Mouse (Mus musculus): ENCODE data around the gene Gm12169. TPM values are rescaled to one million over a fixed set of nuclear protein-coding genes. Genes with fewer than 3 reads are reported as not detected.

Gm12169 gene
- total and polyA plus RNA-seq, 3 experiments = not detected

DNA sequence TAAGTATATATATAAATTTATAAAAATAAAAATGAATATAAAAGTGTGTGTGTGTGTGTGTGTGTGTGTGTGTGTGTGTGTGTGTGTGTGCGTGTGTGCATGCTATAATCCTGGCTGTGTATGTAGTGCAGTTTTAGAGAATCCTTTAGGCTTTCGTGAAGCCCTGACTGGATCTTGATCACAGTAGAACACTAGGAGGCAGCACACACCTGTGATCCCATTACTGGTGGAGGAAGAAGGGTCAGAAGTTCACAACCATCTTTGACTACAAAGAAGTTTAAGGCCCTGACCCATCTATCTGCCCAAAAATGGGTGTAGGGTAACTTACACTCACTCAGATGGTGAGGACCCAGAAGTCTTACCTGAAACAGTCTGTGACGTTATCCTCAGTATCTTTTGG, 1.3 kb upstream of the Gm12169 start (continued):
- no peak for TF ChIP-seq MXI1 (IDR thresholded peaks at IDR 0.05; ENCODE audit: low read depth, low read length)
- no peak for TF ChIP-seq RCOR1 (conservative IDR thresholded peaks at IDR 0.05; ENCODE audit: low read depth, low read length)
- TF ChIP-seq HCFC1 (IDR thresholded peaks at IDR 0.05; ENCODE audit: low read depth, low read length) = no peak
- TF ChIP-seq USF1 (IDR thresholded peaks at IDR 0.05; ENCODE audit: low read depth, low read length) = no peak
- TF ChIP-seq NRF1 (IDR thresholded peaks at IDR 0.05; ENCODE audit: low read depth, low read length) = no peak
- TF ChIP-seq EP300 (IDR thresholded peaks at IDR 0.05; ENCODE audit: low read length) = no peak
- no peak for TF ChIP-seq JUN (IDR thresholded peaks at IDR 0.05; ENCODE audit: insufficient read depth, low read depth, low read length)
- no peak for TF ChIP-seq MAX (IDR thresholded peaks at IDR 0.05; ENCODE audit: low read length)
- 0 out of 2 replicates have a peak, but pooled peaks have one; percentile 11 for TF ChIP-seq JUND (conservative IDR thresholded peaks at IDR 0.05; ENCODE audit: low read depth, low read length)

DNA sequence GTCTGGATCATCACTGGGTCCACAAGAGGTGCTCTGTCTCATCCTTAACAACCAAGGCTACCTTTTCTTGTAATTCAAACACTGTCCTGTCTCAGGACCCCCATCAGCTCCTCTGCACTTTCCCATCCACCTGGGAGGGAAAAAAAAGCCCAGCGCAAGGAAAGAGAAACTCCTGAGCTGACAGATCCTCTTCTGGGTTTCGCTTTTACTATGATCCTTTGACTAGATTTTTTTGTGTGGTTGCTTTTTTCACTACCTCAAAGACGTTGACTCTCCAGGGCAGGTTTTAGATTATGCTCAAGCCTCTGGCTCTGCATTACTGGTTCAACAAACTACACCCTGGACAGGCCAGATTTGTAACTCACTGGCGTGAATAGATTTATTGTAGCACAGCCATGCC, 6.1 kb downstream of the Gm12169 start:
- TF ChIP-seq MEF2A (IDR thresholded peaks at IDR 0.05; ENCODE audit: borderline replicate concordance, low read depth, low read length) = peak; percentile 37; the same call in 1 of the 2 replicates
- peak; percentile 93 for TF ChIP-seq ZNF384 (IDR thresholded peaks at IDR 0.05; ENCODE audit: low read depth, low read length)
- TF ChIP-seq MAFK (IDR thresholded peaks at IDR 0.05; ENCODE audit: insufficient replicate concordance, low read length) = peak; percentile 73; the same call in 1 of the 2 replicates
- TF ChIP-seq BHLHE40 (IDR thresholded peaks at IDR 0.05; ENCODE audit: low read depth, low read length) = peak; percentile 32; the same call in 1 of the 2 replicates
- TF ChIP-seq JUND (conservative IDR thresholded peaks at IDR 0.05; ENCODE audit: low read depth, low read length) = peak; percentile 65
- peak; percentile 82; the same call in 1 of the 2 replicates for TF ChIP-seq RCOR1 (conservative IDR thresholded peaks at IDR 0.05; ENCODE audit: low read depth, low read length)
- peak; percentile 55 for TF ChIP-seq ETS1 (conservative IDR thresholded peaks at IDR 0.05; ENCODE audit: low read depth, low read length)
- TF ChIP-seq IRF4 (IDR thresholded peaks at IDR 0.05; ENCODE audit: low read depth, low read length) = peak; percentile 96
- peak; percentile 73 for TF ChIP-seq TCF12 (IDR thresholded peaks at IDR 0.05; ENCODE audit: low read depth, low read length)
- TF ChIP-seq TBP (conservative IDR thresholded peaks at IDR 0.05; ENCODE audit: low read depth, low read length) = no peak
- peak; percentile 95 for TF ChIP-seq EP300 (IDR thresholded peaks at IDR 0.05; ENCODE audit: low read length)
- TF ChIP-seq ZMIZ1 (IDR thresholded peaks at IDR 0.05; ENCODE audit: low read depth, low read length) = no peak
- peak; percentile 54; the same call in 1 of the 2 replicates for TF ChIP-seq JUN (IDR thresholded peaks at IDR 0.05; ENCODE audit: insufficient read depth, low read depth, low read length)
- no peak for TF ChIP-seq ELF1 (IDR thresholded peaks at IDR 0.05; ENCODE audit: low read depth, low read length)
- TF ChIP-seq USF1 (IDR thresholded peaks at IDR 0.05; ENCODE audit: low read depth, low read length) = no peak
- H3K36me3 ChIP-seq (replicated peaks in 1 of 2; ENCODE audit: control insufficient read depth in 1 of 2, insufficient read depth in 1 of 2, low read length in 1 of 2) = no peaks in the 10 kb centered on the region
- no peak overlapping the region for H3K9ac ChIP-seq (ENCODE audit: insufficient read depth, low read depth)
- peak overlapping the region in 1 of 3 experiments; percentile 21 for H3K4me3 ChIP-seq (replicated peaks in 1 of 3; ENCODE audit: low read depth in 2 of 3, low read length in 2 of 3, poor library complexity in 1 of 3)
- H3K27ac ChIP-seq (ENCODE audit: insufficient read depth, low read depth) = no peak overlapping the region
- no peaks in the 10 kb centered on the region for H3K27me3 ChIP-seq (replicated peaks)
- H3K4me2 ChIP-seq (ENCODE audit: insufficient read depth, low read depth, poor library complexity, severe bottlenecking) = peak overlapping the region; percentile 97
- DNase-seq (ENCODE audit: extremely low read depth) = peak; percentile 62
- H3K9me3 ChIP-seq (replicated peaks; ENCODE audit: low read length) = no peaks in the 10 kb centered on the region
- no peaks in the 10 kb centered on the region for H3K79me2 ChIP-seq (replicated peaks; ENCODE audit: control insufficient read depth, extremely low read depth, insufficient read depth, poor library complexity, severe bottlenecking)
- in situ Hi-C loops (cut with MboI; ENCODE audit: low pct_ligation_motif_present, low pct_unique_long_range_greater_than_20kb, low sequenced_read_pairs) = no loop called here
- H3K4me1 ChIP-seq (ENCODE audit: control insufficient read depth in 1 of 2, insufficient read depth in 2 of 2) = peaks cover 3 to 14% of the 10 kb centered on the region in 2 experiments; a peak in 3 of 4 replicates
- dilution Hi-C loops (cut with MboI; ENCODE audit: extremely low pct_ligation_motif_present, extremely low pct_unique_long_range_greater_than_20kb, low sequenced_read_pairs) = no loop called here

Data from CH12.LX (cell line).